Mouse (Mus musculus) thymus, postnatal 4 days (tissue): Measurements from ENCODE around the gene Cfap74.
"Not testable (repeated sequence)": the region's sequence is repeated elsewhere in the genome, so short reads cannot be mapped to it uniquely, and the experiment has no call there.

Experiments used
- DNase-seq: peaks from one replicate; pipeline ENCODE4 v3.0.0; 2021

Cfap74 gene

GRCm38 (mm10) chr4:155470263-155470953 is 61.4 kb downstream of the Cfap74 start:
- DNase-seq = no peak

- DNase-seq = no peak
Measured at GRCm38 (mm10) chr4:155470997-155471396, 62.0 kb downstream of the Cfap74 start.

- DNase-seq = no peak
Measured at GRCm38 (mm10) chr4:155471406-155471805, 62.4 kb downstream of the Cfap74 start.

- no peak for DNase-seq
Measured at GRCm38 (mm10) chr4:155472716-155473290, 63.8 kb downstream of the Cfap74 start.

- DNase-seq = no peak
Measured at GRCm38 (mm10) chr4:155473319-155473718, 64.3 kb downstream of the Cfap74 start.

GRCm38 (mm10) chr4:155473796-155474195 is 64.8 kb downstream of the Cfap74 start:
- not testable (repeated sequence) for DNase-seq

GRCm38 (mm10) chr4:155481381-155482124 is 72.6 kb downstream of the Cfap74 start:
- DNase-seq = peak; percentile 88

- DNase-seq = no peak
Measured at GRCm38 (mm10) chr4:155482125-155482480, 73.1 kb downstream of the Cfap74 start.

- DNase-seq = no peak
Measured at GRCm38 (mm10) chr4:155482733-155483540, 73.9 kb downstream of the Cfap74 start.

- no peak for DNase-seq
Measured at GRCm38 (mm10) chr4:155485521-155485920, 76.5 kb downstream of the Cfap74 start.

GRCm38 (mm10) chr4:155487746-155488145 is 78.8 kb downstream of the Cfap74 start:
- no peak for DNase-seq

- DNase-seq = no peak
Measured at GRCm38 (mm10) chr4:155488232-155489025, 79.4 kb downstream of the Cfap74 start.

- no peak for DNase-seq
Measured at GRCm38 (mm10) chr4:155489101-155489970, 80.3 kb downstream of the Cfap74 start.

- DNase-seq = no peak
Measured at GRCm38 (mm10) chr4:155490456-155490855, 81.5 kb downstream of the Cfap74 start.

- peak; percentile 99 for DNase-seq
Measured at GRCm38 (mm10) chr4:155490990-155491504, 82.1 kb downstream of the Cfap74 start, which contains the start of gene Gnb1. Gnb1 (plus strand) TSS chr4:155491361.

GRCm38 (mm10) chr4:155491529-155492130 is 82.6 kb downstream of the Cfap74 start:
- no peak for DNase-seq

- peak; percentile 63 for DNase-seq
Measured at GRCm38 (mm10) chr4:155492131-155492633, 83.2 kb downstream of the Cfap74 start.

GRCm38 (mm10) chr4:155494891-155495290 is 85.9 kb downstream of the Cfap74 start:
- DNase-seq = no peak

GRCm38 (mm10) chr4:155497963-155498362 is 89.0 kb downstream of the Cfap74 start:
- DNase-seq = no peak

- DNase-seq = no peak
Measured at GRCm38 (mm10) chr4:155501126-155501525, 92.1 kb downstream of the Cfap74 start.
